Mouse (Mus musculus): ENCODE data around the gene Cadps2. TPM values are rescaled to one million over a fixed set of nuclear protein-coding genes. Genes with fewer than 3 reads are reported as not detected.
A peak's percentile ranks its signal among the peaks of the same experiment; 100 is the strongest.

The Cadps2 gene
- polyA plus RNA-seq, 1 experiment from 2014 or later, result 2.0 TPM

GRCm38 (mm10) chr6:23498611-23499010 is 340.6 kb downstream of the Cadps2 start:
- H3K36me3 ChIP-seq, result no peaks in the 10 kb centered on the region
- no peak overlapping the region for H3K4me2 ChIP-seq
- H3K27me3 ChIP-seq, result no peaks in the 10 kb centered on the region
- no peak for ATAC-seq (ENCODE audit: insufficient number of reproducible peaks, low FRiP score, low TSS enrichment, low read depth)
- H3K27ac ChIP-seq, result no peak overlapping the region
- H3K4me1 ChIP-seq, result no peaks in the 10 kb centered on the region
- no peak overlapping the region for H3K9ac ChIP-seq
- H3K9me3 ChIP-seq, result no peaks in the 10 kb centered on the region
- 51% methylated on average over 5 of the region's 5 CpGs for WGBS
- no peak overlapping the region for H3K4me3 ChIP-seq

GRCm38 (mm10) chr6:23491804-23492203 is 347.4 kb downstream of the Cadps2 start:
- H3K9ac ChIP-seq, result no peak overlapping the region
- no peaks in the 10 kb centered on the region for H3K9me3 ChIP-seq
- H3K4me3 ChIP-seq, result no peak overlapping the region
- H3K4me1 ChIP-seq, result no peaks in the 10 kb centered on the region
- 42% methylated on average over 7 of the region's 7 CpGs for WGBS
- no peak overlapping the region for H3K4me2 ChIP-seq
- no peaks in the 10 kb centered on the region for H3K27me3 ChIP-seq
- H3K27ac ChIP-seq, result no peak overlapping the region
- peak; percentile 52; the same call in 1 of the 2 replicates for ATAC-seq (ENCODE audit: insufficient number of reproducible peaks, low FRiP score, low TSS enrichment, low read depth)
- H3K36me3 ChIP-seq, result no peaks in the 10 kb centered on the region

GRCm38 (mm10) chr6:23490431-23490830 is 348.8 kb downstream of the Cadps2 start:
- Histone ChIP-seq H3K27ac (no peak overlapping the region), H3K9me3 (no peaks in the 10 kb centered on the region), H3K4me2 (no peak overlapping the region), H3K27me3 (no peaks in the 10 kb centered on the region), H3K36me3 (no peaks in the 10 kb centered on the region), H3K4me3 (no peak overlapping the region), H3K9ac (no peak overlapping the region), H3K4me1 (no peaks in the 10 kb centered on the region)
- no peak for ATAC-seq (ENCODE audit: insufficient number of reproducible peaks, low FRiP score, low TSS enrichment, low read depth)
- 83% methylated on average over 2 of the region's 2 CpGs for WGBS

GRCm38 (mm10) chr6:23489046-23489445 is 350.2 kb downstream of the Cadps2 start:
- WGBS, result 64% methylated on average over 2 of the region's 2 CpGs
- Histone ChIP-seq H3K27ac (no peak overlapping the region), H3K9me3 (no peaks in the 10 kb centered on the region), H3K4me3 (no peak overlapping the region), H3K4me2 (no peak overlapping the region), H3K4me1 (no peaks in the 10 kb centered on the region), H3K9ac (no peak overlapping the region), H3K36me3 (no peaks in the 10 kb centered on the region), H3K27me3 (no peaks in the 10 kb centered on the region)
- no peak for ATAC-seq (ENCODE audit: insufficient number of reproducible peaks, low FRiP score, low TSS enrichment, low read depth)

GRCm38 (mm10) chr6:23472686-23473085 is 366.5 kb downstream of the Cadps2 start:
- H3K36me3 ChIP-seq, result no peaks in the 10 kb centered on the region
- no peaks in the 10 kb centered on the region for H3K4me1 ChIP-seq
- no peaks in the 10 kb centered on the region for H3K9me3 ChIP-seq
- no peak for ATAC-seq (ENCODE audit: insufficient number of reproducible peaks, low FRiP score, low TSS enrichment, low read depth)
- H3K27ac ChIP-seq, result no peak overlapping the region
- H3K27me3 ChIP-seq, result no peaks in the 10 kb centered on the region
- 76% methylated on average over 2 of the region's 2 CpGs for WGBS
- no peak overlapping the region for H3K9ac ChIP-seq
- H3K4me2 ChIP-seq, result no peak overlapping the region
- H3K4me3 ChIP-seq, result no peak overlapping the region

GRCm38 (mm10) chr6:23471830-23472229 is 367.4 kb downstream of the Cadps2 start:
- 61% methylated on average over 2 of the region's 2 CpGs for WGBS
- no peak overlapping the region for H3K4me3 ChIP-seq
- no peak overlapping the region for H3K9ac ChIP-seq
- no peaks in the 10 kb centered on the region for H3K4me1 ChIP-seq
- H3K4me2 ChIP-seq, result no peak overlapping the region
- H3K36me3 ChIP-seq, result no peaks in the 10 kb centered on the region
- H3K27me3 ChIP-seq, result no peaks in the 10 kb centered on the region
- no peaks in the 10 kb centered on the region for H3K9me3 ChIP-seq
- no peak for ATAC-seq (ENCODE audit: insufficient number of reproducible peaks, low FRiP score, low TSS enrichment, low read depth)
- H3K27ac ChIP-seq, result no peak overlapping the region

GRCm38 (mm10) chr6:23467885-23468284 is 371.3 kb downstream of the Cadps2 start:
- H3K4me2 ChIP-seq, result no peak overlapping the region

GRCm38 (mm10) chr6:23462600-23463280 is 376.5 kb downstream of the Cadps2 start:
- no peaks in the 10 kb centered on the region for H3K9me3 ChIP-seq
- 0 out of 2 replicates have a peak overlapping the region, but pooled peaks have one; percentile 10 for H3K4me2 ChIP-seq
- no peaks in the 10 kb centered on the region for H3K4me1 ChIP-seq
- no peak overlapping the region for H3K4me3 ChIP-seq
- no peak for ATAC-seq (ENCODE audit: insufficient number of reproducible peaks, low FRiP score, low TSS enrichment, low read depth)
- H3K27ac ChIP-seq, result no peak overlapping the region
- H3K36me3 ChIP-seq, result no peaks in the 10 kb centered on the region
- H3K27me3 ChIP-seq, result no peaks in the 10 kb centered on the region
- WGBS, result 25% methylated on average over 8 of the region's 8 CpGs
- H3K9ac ChIP-seq, result no peak overlapping the region

More at GRCm38 (mm10) chr6:23467885-23468284, 371.3 kb downstream of the Cadps2 start:
- Histone ChIP-seq H3K9me3 (no peaks in the 10 kb centered on the region), H3K36me3 (no peaks in the 10 kb centered on the region), H3K9ac (no peak overlapping the region), H3K4me3 (no peak overlapping the region), H3K4me1 (no peaks in the 10 kb centered on the region), H3K27me3 (no peaks in the 10 kb centered on the region), H3K27ac (no peak overlapping the region)
- WGBS, result 48% methylated on average over 4 of the region's 4 CpGs
- ATAC-seq (ENCODE audit: insufficient number of reproducible peaks, low FRiP score, low TSS enrichment, low read depth), result no peak

- no peaks in the 10 kb centered on the region for H3K4me1 ChIP-seq
- no peak for ATAC-seq (ENCODE audit: insufficient number of reproducible peaks, low FRiP score, low TSS enrichment, low read depth)
- H3K27me3 ChIP-seq, result no peaks in the 10 kb centered on the region
- H3K4me2 ChIP-seq, result no peak overlapping the region
- no peaks in the 10 kb centered on the region for H3K9me3 ChIP-seq
- no peak overlapping the region for H3K4me3 ChIP-seq
- no peak overlapping the region for H3K27ac ChIP-seq
- 4% methylated on average over 5 of the region's 5 CpGs for WGBS
- no peaks in the 10 kb centered on the region for H3K36me3 ChIP-seq
- no peak overlapping the region for H3K9ac ChIP-seq
These were observed 381.5 kb downstream of the Cadps2 start for GRCm38 (mm10) chr6:23457748-23458147.

GRCm38 (mm10) chr6:23453907-23454306 is 385.3 kb downstream of the Cadps2 start:
- no peak overlapping the region for H3K4me3 ChIP-seq
- H3K4me2 ChIP-seq, result no peak overlapping the region
- H3K27me3 ChIP-seq, result no peaks in the 10 kb centered on the region
- no peak overlapping the region for H3K27ac ChIP-seq
- ATAC-seq (ENCODE audit: insufficient number of reproducible peaks, low FRiP score, low TSS enrichment, low read depth), result no peak
- no peak overlapping the region for H3K9ac ChIP-seq
- no peaks in the 10 kb centered on the region for H3K4me1 ChIP-seq
- no peaks in the 10 kb centered on the region for H3K36me3 ChIP-seq
- H3K9me3 ChIP-seq, result no peaks in the 10 kb centered on the region
- 68% methylated on average over 5 of the region's 5 CpGs for WGBS

GRCm38 (mm10) chr6:23439897-23440296 is 399.3 kb downstream of the Cadps2 start:
- no peaks in the 10 kb centered on the region for H3K9me3 ChIP-seq
- no peak overlapping the region for H3K9ac ChIP-seq
- WGBS, result 65% methylated on average over 3 of the region's 3 CpGs
- no peaks in the 10 kb centered on the region for H3K27me3 ChIP-seq
- no peaks in the 10 kb centered on the region for H3K4me1 ChIP-seq
- H3K36me3 ChIP-seq, result no peaks in the 10 kb centered on the region
- H3K27ac ChIP-seq, result no peak overlapping the region
- H3K4me2 ChIP-seq, result no peak overlapping the region
- no peak overlapping the region for H3K4me3 ChIP-seq
- no peak for ATAC-seq (ENCODE audit: insufficient number of reproducible peaks, low FRiP score, low TSS enrichment, low read depth)

- no peak for ATAC-seq (ENCODE audit: insufficient number of reproducible peaks, low FRiP score, low TSS enrichment, low read depth)
- no peak overlapping the region for H3K27ac ChIP-seq
- H3K9me3 ChIP-seq, result no peaks in the 10 kb centered on the region
- no peak overlapping the region for H3K4me2 ChIP-seq
- no peak overlapping the region for H3K4me3 ChIP-seq
- H3K36me3 ChIP-seq, result no peaks in the 10 kb centered on the region
- no peaks in the 10 kb centered on the region for H3K27me3 ChIP-seq
- no peaks in the 10 kb centered on the region for H3K4me1 ChIP-seq
- H3K9ac ChIP-seq, result no peak overlapping the region
- 8% methylated on average over 12 of the region's 12 CpGs for WGBS
These were observed 428.8 kb downstream of the Cadps2 start for GRCm38 (mm10) chr6:23410256-23411049.

Data from limb, embryonic 15.5 days (tissue).